Mouse (Mus musculus): ENCODE measurements around the gene Tram2. TPM values are rescaled to one million over a fixed set of nuclear protein-coding genes. Genes with fewer than 3 reads are reported as not detected.

Gene Tram2
- polyA plus RNA-seq (2015; fragmentation: Nextera tagmentation; extraction: Ambion mirVana): 5.5 and 6.5 TPM in 2 replicates

DNA sequence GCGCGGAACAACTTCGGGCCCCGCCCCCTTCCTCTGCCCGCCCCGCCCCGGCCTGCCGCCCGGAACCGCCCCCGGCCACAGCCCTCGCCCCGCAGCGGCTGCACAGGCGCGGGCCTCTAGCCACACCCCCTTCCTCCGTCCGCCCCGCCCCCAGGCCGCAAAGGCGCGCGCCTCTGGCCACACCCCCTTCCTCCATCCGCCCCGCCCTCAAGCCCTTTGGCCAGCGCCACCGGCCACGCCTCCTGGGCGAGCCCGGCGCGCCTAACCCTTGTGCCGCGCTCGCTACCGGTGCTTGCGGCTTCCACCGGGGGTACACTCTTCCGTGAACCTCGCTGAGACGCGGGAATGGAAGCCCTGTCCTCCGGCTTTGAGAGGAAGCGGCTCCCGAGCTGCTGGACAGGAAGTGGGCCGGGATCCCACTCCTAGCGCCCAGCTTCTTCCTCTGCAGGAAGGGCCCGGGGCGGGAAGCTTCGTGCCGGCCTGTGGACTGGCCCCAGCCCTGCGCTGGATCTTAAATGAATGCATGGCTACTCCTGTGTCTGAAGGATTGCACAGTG lies at the start of gene Tram2:
Gene Tram2 (minus strand): TSS at position 13 of the 557 bp plus-strand sequence.
- TF ChIP-seq CTCF (IDR thresholded peaks at IDR 0.05; ENCODE audit: low read depth) (no peak), EP300 (IDR thresholded peaks at IDR 0.05; ENCODE audit: low read depth) (no peak)
- Histone ChIP-seq H3K27me3 (ENCODE audit: insufficient read depth, low read length) (no peaks in the 10 kb centered on the region), H3K36me3 (replicated peaks; ENCODE audit: insufficient read depth, low read length) (0 out of 2 replicates have a peak, but pooled peaks cover 2% of the 10 kb centered on the region), H3K4me1 (ENCODE audit: insufficient read depth) (peaks cover 21% of the 10 kb centered on the region), H3K4me3 (ENCODE audit: low read depth, low read length) (peak within 1 kb of the TSS; percentile 68), H3K9ac (replicated peaks) (peak within 1 kb of the TSS; percentile 74), H3K4me2 (ENCODE audit: low read depth, low read length) (peak within 1 kb of the TSS; percentile 74), H3K9me3 (ENCODE audit: low read length) (no peaks in the 10 kb centered on the region), H3K27ac (ENCODE audit: low read depth) (peak within 1 kb of the TSS; percentile 89)
- peak; percentile 98 for DNase-seq
- under 1% methylated on average over 46 of the region's 52 CpGs for WGBS (ENCODE audit: insufficient replicate concordance)
- peak; percentile 93 for ATAC-seq

DNA sequence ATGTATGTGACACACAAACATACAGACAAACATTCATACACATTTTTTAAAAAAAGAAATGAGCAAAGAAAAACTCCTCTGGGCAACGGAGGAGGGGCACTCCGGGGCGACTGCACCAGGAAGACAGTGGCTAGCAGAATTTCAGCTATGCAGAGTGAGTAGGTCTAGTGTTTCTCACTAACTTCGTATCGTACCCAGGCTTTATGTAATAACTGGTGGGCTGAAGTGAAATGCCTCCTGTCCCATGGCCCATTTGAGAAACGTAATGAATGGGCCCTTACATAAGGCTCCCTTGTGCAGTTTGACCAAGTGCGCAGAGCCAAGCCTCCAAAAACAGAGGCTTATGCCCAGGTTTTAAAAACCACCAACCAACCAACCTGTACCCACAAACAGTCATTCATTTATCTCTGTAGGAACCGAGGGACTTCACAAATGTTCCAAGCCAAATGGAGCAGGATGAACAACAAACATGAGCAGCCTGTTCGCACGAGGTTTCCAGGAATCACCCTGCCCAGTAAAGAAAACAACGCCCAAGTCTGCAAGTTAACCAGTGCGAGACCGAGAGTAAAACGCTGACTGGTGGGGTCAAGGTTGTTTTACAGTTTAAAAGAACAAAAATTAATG lies 45.8 kb upstream of the Tram2 start:
- Histone ChIP-seq H3K9me3 (ENCODE audit: low read length) (no peaks in the 10 kb centered on the region), H3K9ac (replicated peaks) (no peak overlapping the region), H3K4me3 (ENCODE audit: low read depth, low read length) (no peak overlapping the region), H3K27ac (ENCODE audit: low read depth) (peak overlapping the region; percentile 82), H3K27me3 (ENCODE audit: insufficient read depth, low read length) (no peaks in the 10 kb centered on the region), H3K36me3 (replicated peaks; ENCODE audit: insufficient read depth, low read length) (no peaks in the 10 kb centered on the region), H3K4me1 (ENCODE audit: insufficient read depth) (no peaks in the 10 kb centered on the region), H3K4me2 (ENCODE audit: low read depth, low read length) (no peak overlapping the region)
- ATAC-seq (peak; percentile 96), DNase-seq (peak; percentile 51)
- WGBS (ENCODE audit: insufficient replicate concordance): 64% methylated on average over 14 of the region's 14 CpGs
- TF ChIP-seq EP300 (IDR thresholded peaks at IDR 0.05; ENCODE audit: low read depth): peak; percentile 72
- TF ChIP-seq CTCF (IDR thresholded peaks at IDR 0.05; ENCODE audit: low read depth): no peak

DNA sequence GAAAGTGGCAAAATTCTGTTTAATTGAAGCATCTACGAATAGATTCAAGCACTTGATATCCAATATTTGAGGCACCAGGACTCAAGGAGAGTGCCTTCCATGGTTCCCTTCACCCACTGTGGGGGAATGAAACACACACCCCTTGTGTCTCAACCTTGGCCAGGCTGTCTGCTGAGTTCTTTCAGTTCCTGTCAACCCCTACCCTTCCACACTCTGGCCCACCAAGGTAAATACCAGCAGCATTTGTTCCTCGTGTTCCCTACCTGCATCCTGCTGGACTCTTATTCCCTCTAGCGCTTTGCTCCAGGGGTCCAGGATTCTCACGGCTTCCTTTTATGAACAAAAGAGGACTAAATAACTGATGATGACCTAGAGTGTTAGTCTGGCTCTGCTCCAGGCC lies 24.8 kb upstream of the Tram2 start:
- Histone ChIP-seq H3K36me3 (replicated peaks; ENCODE audit: insufficient read depth, low read length) (no peaks in the 10 kb centered on the region), H3K9me3 (ENCODE audit: low read length) (no peaks in the 10 kb centered on the region), H3K4me1 (ENCODE audit: insufficient read depth) (peaks cover 6% of the 10 kb centered on the region), H3K4me3 (ENCODE audit: low read depth, low read length) (no peak overlapping the region), H3K4me2 (ENCODE audit: low read depth, low read length) (no peak overlapping the region), H3K27me3 (ENCODE audit: insufficient read depth, low read length) (no peaks in the 10 kb centered on the region), H3K9ac (replicated peaks) (no peak overlapping the region), H3K27ac (ENCODE audit: low read depth) (no peak overlapping the region)
- TF ChIP-seq EP300 (IDR thresholded peaks at IDR 0.05; ENCODE audit: low read depth): no peak
- TF ChIP-seq CTCF (IDR thresholded peaks at IDR 0.05; ENCODE audit: low read depth): no peak
- ATAC-seq (no peak), DNase-seq (no peak)
- WGBS (ENCODE audit: insufficient replicate concordance): 75% methylated on average over 4 of the region's 4 CpGs

DNA sequence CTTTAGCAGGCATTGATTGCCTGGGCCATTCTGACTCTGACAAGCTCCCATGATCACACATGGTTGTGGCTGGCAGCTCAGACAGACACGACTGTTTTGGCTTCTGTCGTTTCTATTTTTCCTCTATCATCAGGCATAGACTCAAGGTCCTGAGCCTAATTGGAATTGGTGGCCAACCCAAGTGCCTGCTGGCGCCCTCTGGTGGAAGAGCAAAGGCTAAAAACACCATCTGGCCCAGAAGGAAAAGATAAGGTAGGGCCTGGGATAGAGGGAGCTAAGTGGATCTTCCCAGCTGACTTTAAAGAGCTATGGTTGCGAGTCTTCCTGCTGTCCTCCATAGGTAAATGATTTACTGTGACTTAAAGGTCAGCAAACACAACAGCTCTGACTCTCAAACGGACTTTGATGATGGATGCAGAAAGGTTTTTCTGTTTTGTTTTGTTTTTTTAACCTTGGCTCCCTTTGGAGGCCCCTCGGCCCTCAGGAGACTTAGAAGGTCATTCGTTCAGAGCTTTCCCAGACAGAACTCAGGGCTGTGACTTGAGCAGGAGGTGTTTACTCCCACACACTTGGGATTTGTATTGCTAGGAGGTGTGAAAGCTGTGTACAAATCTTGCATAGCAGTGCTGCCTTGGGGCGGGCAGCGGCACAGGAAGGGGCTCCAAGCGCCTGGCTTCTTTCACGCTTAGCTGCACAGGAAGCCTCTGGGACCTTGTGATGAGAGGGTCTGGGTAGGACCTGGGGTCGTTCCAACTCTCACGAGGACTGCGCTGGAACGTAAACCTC lies 22.4 kb upstream of the Tram2 start:
- no peak overlapping the region for H3K4me3 ChIP-seq (ENCODE audit: low read depth, low read length)
- no peaks in the 10 kb centered on the region for H3K9me3 ChIP-seq (ENCODE audit: low read length)
- ATAC-seq (peak; percentile 88), DNase-seq (peak; percentile 78)
- H3K4me2 ChIP-seq (ENCODE audit: low read depth, low read length): no peak overlapping the region
- H3K9ac ChIP-seq (replicated peaks): peak overlapping the region; percentile 16; the same call in 1 of the 2 replicates
- no peaks in the 10 kb centered on the region for H3K36me3 ChIP-seq (replicated peaks; ENCODE audit: insufficient read depth, low read length)
- H3K27me3 ChIP-seq (ENCODE audit: insufficient read depth, low read length): no peaks in the 10 kb centered on the region
- 30% methylated on average over 15 of the region's 15 CpGs for WGBS (ENCODE audit: insufficient replicate concordance)
- H3K27ac ChIP-seq (ENCODE audit: low read depth): peak overlapping the region; percentile 83
- H3K4me1 ChIP-seq (ENCODE audit: insufficient read depth): peaks cover 6% of the 10 kb centered on the region
- no peak for TF ChIP-seq EP300 (IDR thresholded peaks at IDR 0.05; ENCODE audit: low read depth)
- peak; percentile 86 for TF ChIP-seq CTCF (IDR thresholded peaks at IDR 0.05; ENCODE audit: low read depth)

DNA sequence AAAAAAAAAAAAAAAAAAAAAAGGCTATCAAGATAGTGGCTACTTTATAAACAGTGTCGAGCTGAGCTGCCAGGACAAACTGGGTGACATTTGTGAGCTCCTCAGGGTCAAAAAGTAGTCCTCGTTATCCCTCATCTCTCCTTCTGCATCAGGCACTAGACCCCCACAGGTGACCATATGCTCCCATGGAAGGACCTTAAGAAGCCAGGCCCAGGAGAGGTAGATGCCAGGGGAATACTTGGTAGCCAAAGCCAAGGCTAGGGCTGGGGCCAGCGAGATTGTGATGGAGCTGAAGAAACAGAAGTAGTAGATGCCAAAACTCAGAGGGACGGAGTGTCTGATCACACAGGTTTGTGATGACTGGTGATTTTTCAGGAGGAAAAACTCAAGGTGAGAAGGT lies 21.7 kb upstream of the Tram2 start:
- 77% methylated on average over 4 of the region's 4 CpGs for WGBS (ENCODE audit: insufficient replicate concordance)
- H3K9me3 ChIP-seq (ENCODE audit: low read length): no peaks in the 10 kb centered on the region

More for the DNA sequence above, 21.7 kb upstream of the Tram2 start:
- H3K9ac ChIP-seq (replicated peaks): no peak overlapping the region
- no peak overlapping the region for H3K4me2 ChIP-seq (ENCODE audit: low read depth, low read length)
- no peaks in the 10 kb centered on the region for H3K36me3 ChIP-seq (replicated peaks; ENCODE audit: insufficient read depth, low read length)
- no peak for DNase-seq
- peak overlapping the region; percentile 83 for H3K27ac ChIP-seq (ENCODE audit: low read depth)
- peaks cover 6% of the 10 kb centered on the region for H3K4me1 ChIP-seq (ENCODE audit: insufficient read depth)
- no peak; the same call in 1 of the 2 replicates for ATAC-seq
- H3K27me3 ChIP-seq (ENCODE audit: insufficient read depth, low read length): no peaks in the 10 kb centered on the region
- TF ChIP-seq CTCF (IDR thresholded peaks at IDR 0.05; ENCODE audit: low read depth) (no peak), EP300 (IDR thresholded peaks at IDR 0.05; ENCODE audit: low read depth) (no peak)
- no peak overlapping the region for H3K4me3 ChIP-seq (ENCODE audit: low read depth, low read length)
